Mouse (Mus musculus) kidney, adult 8-10 months (tissue): ENCODE measurements at regions not wholly inside any gene's neighbourhood (a gene's known extent, or its start where the extent isn't known, plus 50 kb on each side); places are given as distances from the start of the nearest gene placed in this dataset.
A peak's percentile ranks its signal among the peaks of the same experiment; 100 is the strongest.

Experiments used
- DNase-seq, 2 experiments: peaks; one replicate each; pipeline ENCODE4 v3.0.0; 2022

DNA sequence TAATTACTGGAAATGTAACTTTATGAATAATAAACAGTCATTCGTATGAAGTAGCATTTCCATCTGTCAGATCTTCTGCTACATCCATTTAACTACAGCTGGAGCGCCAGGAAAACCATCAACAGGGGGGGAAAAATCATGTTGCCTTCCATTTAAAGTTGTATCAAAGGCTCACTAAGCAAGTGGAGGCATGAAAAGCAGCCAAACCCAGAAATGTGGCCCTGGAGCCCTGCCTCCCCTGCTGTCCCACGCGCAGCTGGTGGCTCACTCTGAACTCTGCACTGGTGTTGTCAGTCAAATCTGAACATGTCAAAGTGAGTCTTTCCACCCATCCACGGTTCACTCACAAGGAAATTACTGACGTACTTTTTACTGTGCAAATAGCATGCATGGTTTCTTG is 152.5 kb upstream of the Gm3448 start:
- no peak for DNase-seq

DNA sequence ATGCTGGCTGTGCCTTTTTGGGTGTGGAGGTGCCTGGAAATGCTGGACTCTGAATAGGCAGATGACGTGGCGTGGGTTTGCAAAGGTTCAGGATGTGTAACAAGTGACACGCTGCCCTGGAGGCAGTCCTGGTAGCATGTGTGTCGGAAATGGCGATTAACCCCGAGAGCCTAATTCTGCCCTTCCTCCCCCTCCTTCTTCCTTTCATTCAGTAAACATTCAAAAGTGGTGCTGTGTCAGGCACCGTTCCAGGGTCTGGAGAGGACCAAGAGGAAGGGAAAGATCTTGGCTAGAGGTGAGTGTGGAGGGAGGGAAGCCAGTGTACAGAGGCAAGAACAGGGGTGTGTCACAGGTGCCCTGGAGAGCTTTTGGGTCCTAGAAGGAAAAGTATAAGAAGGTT is 151.5 kb upstream of the Gm3448 start:
- DNase-seq = no peak

DNA sequence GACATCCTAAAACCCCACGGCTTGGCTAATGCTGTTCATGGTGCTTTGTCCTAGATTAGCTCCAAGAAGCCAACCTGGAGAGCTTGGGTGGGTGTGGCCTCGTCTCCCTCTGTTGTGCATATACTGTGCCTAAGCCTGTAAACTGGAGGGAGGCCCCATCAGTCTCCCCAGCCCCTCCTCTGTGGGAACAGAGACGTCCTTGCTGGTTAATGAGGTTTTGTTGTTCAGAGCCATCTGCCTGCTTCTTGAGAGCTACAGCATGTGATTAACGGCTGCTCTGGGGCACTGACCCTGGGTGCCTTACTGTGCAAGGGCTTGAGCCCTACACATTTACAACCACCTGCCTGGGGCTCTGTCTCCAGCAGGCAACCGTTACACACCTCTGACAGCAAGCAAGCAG is 143.9 kb upstream of the Gm3448 start:
- DNase-seq = no peak

DNA sequence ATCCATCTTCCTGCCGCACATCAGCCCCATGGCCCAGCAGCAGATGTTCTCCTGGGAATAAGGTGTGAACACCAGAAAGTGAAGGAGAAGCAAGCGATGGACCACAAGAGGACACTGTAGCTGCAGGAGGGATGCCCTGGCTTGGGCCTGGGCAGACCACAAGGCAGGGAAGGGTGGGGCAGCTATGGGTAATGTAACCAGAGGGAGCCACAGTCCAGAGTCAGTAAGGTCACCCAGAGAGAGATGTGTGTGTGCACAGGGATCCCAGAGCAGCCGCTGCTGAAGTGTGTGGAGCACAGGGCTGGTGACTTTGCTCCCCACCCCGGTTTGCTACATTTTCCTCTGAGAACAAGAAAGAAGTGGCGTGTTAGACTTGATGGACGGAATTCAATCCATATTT is 142.5 kb upstream of the Gm3448 start:
- no peak for DNase-seq

DNA sequence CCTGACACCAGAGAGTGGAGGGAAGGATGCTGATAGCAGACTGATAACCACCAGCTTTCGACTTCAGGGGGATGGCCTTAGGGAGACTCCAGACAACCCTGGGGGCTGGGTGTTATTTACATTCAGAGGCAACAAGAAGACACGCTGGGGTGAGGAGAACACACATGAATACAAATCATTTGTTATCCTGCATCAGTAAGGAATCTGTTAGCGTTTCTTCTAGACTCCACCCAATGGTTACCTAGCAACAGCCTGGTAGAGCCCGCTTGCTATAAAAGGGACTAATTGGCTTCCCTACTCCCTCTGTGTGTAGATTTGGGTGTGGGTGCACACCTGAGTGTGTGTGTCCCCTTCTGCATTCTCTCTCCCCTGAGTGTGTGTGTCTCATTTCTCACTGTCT is 140.8 kb upstream of the Gm3448 start:
- no peak for DNase-seq

DNA sequence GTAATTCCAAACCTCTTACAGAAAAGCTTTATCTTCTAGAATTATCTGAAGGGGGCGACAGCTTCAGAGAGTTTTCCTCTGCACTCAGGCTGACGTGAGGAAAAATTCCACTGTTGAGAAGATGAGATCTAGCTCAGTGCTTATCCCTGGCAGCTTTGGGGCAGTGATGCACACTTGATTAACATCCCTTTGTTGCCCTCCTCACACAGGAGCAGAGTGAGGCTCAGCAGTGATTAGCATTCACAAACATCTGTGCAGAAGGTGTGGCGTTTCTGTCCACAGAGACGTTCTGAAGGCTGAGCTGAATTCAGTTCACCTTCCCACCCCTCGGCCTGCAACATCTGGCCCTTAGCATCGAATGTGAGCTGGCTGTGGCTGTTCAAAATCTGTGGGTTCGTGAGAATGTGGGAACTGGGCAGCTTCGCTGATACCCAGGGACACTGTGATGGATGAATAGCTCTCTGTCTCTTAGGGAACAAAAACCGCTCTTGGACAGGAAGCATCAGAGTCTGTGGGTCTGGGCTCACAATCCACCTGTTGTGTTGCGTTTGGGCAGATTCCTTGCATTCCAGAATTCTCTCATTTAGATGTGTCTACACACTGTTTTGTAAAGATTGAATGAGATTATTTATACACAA is 139.0 kb upstream of the Gm3448 start:
- no peak for DNase-seq

DNA sequence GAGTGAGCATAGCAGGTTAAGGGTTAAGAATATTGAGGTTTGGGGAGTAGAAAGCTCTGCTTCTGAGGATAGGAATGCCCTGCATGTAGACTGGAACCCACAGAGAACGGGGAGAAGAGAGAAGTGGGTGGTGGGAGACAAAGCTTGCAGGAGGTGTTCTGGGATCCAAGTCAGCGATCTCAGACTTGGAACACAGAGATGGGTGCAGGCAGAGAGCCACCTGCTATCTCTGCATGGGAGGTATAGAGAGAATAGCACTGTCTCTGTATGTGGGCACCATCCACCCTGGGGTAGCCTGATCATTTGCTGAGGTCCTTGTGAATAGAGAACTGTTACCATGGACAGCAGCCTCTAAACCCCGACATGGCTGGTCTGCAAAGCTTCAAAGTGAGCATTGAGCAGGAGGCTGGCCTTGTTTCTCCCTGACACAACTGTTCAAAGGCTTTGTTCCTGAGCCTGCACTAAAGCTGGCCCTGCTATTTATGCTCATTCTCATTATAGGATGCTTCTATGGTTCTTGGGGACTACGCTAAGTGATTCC is 138.1 kb upstream of the Gm3448 start:
- no peak for DNase-seq

DNA sequence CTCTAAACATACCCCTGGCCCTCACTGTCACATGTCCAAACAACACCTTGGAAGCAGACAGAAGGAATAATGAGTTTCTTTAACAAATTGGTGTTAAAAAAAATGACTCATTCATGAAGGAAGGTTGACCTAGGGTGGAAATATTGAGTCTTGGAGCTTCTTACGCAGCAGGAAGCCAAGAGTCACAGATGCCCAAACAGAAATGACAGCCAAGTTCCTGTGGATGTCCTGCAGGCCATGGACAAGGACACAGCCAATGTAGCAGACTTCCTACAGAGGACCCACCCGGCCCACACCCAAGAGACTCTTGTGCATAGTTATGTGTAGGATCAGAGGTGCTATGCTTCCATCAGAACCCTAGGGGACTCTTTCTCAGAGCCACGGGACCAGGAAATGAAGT is 136.1 kb upstream of the Gm3448 start:
- no peak for DNase-seq

DNA sequence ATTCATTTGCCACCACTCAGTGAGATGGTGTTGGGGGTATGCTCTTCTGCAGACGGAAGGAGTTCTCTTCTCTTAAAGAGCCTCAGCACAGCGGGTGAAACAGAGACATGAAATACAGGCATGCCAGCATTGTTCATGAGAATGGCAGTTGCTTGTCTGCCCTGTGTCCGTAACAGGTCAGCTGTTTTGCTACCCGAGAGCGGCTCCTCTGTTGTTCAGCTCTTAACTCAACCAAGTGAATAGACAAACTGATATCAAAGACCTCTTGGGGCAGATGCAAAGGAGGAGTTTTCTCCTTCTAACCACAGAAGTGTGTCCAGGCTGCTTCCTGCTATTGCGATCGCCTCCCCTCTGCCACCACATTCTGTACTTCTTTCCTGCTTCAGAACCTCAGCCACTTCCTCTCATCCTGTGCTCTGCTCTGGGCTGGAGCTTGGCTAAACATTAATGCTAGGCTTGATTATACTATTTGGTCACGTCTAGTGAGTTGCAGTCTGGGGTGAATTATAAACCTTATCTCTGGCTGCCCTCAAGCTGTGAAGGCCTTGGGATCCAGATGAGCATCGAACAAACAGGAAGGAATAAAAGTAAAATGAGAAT is 133.1 kb upstream of the Gm3448 start:
- peak; percentile 27 to 42 for DNase-seq

DNA sequence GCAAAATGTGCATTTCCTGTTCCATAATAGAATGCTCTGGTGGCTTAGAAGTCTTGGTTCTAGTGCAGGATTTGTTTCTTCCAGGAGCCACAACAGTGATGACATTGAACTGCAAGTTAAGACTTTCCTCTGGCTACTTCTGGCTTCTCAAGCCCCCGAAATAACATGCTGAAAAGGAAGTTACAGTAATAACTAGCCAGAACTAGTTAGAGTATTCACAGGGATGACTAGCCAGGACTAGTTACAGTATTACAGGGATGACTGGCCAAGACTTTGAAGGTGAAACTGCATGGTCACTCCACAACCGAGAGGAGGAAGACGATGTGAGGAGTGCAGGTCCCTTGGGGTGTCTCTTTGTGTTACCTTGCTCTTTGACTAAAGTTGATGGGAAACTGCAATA is 126.6 kb upstream of the Gm3448 start:
- DNase-seq = no peak

DNA sequence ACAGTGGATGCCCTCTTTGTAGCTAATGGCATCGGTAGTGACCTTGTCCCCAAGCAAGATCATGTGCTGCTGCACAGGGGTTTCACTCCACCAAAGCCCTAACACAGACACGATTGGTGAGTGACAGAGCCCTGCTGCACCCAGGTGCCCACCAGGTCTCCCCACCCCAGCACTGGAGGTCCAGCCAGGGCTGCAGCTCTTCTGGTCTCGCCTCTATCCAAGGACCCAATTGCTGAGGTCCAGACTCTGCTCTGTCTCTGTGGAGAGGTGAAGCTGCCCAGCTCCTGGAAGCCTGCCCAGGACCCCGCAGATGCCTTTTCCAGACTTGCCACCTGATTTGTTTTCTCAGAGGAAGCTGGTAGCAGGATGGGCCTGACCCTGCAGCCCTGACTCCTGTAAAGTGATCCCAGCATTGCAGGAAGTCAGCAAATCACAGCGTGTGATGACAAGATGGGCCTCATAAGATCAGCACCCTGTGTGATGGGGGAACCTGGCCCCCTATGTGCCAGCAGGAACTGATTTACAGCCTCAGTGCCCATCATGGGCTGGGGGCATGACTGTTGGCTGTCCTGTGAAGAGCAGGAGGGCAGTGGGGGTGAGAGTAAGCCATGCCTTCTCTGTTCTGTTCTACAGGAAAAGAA is 116.5 kb upstream of the Gm3448 start:
- DNase-seq = no peak

DNA sequence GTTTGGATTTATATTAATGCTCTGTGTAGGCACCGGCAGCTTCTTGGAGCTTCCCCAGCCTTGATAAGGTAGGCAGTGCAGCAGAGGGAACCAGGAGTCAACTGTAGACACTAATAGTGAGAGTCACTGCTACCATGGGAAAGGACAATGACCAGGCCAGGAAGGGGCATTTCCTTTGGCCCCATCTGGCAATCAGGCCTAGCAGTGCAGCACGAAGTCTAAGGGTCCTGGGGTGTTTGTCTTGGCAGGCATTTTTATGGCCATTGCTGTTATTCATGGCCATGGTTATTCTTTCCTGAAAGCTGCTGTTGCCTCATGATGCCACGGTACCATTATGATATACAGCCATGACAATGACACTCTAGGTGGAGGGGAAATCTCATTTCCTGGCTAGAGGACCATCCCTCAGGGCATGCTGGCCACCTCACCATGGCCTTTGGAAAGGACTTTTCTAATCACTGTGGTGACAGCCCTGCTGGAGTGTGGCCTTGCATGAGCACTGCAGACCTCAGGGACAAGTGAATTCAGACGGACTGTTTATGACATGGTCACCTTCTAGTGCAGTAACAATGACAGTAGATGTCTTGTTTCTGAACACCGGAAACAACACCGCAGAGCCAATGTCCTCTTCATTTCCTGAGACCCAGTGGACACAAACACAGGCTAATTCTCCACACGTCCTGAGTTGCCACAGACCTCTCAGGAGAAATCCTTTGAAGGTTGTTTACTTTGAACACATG is 111.8 kb upstream of the Gm3448 start:
- no peak for DNase-seq

DNA sequence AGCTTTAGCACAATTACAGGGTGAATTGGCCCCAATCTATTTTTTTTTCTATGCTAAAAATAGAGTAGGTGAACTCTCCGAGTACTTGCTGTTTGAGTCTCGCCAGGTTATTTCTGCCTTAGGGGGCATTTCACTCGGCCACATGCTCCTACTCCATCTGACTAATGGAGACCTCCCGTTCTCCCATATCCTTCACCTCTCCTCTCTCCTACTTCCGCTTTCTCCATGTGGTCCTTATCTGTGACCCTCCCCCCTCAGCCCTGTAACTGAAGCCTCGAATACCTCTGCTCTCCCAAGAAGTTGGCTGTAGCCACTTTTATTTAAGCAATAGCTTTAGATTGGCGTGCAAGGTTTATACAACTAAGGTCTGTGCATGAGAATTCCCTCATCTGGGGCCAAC is 111.1 kb upstream of the Gm3448 start:
- DNase-seq = peak in 1 of 2 experiments; percentile 15

DNA sequence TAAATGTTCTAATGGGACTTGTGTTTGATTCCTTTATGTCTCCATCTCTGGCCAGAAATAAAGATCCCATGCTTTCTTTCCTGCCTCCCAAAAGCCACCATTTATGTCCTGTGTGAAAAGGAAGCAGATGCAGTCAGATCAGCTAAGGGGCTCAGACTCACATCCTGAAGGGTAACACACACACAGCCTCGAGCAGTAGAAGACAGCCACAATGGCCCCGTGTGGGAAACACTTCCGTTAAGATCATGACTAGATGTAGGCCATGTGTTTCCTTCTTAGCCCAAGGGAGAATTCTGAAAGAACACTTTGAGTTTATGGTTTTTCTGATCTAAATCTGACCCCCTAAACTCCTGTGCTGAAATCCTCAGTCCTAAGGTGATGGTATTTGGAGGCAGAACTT is 110.4 kb upstream of the Gm3448 start:
- DNase-seq = no peak

DNA sequence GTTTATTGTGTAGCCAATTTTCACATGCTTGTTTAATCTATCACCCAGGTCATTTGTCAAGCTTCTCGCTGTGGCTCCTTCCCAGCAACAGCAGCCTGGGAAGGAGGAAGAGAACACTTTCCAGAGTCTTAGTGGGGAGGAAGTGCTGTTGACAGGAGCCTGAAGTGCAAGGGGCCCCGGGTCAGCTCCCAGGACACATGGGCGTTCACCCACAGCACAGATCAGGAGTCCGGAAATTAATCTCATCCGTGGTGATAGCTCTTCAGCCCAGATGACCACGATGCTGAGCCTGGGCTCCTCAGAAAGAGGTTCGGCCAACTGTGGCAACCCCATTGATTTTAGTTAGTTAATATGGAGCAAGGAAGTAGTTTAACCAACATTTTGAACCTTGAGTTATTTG is 105.3 kb upstream of the Gm3448 start:
- no peak for DNase-seq

DNA sequence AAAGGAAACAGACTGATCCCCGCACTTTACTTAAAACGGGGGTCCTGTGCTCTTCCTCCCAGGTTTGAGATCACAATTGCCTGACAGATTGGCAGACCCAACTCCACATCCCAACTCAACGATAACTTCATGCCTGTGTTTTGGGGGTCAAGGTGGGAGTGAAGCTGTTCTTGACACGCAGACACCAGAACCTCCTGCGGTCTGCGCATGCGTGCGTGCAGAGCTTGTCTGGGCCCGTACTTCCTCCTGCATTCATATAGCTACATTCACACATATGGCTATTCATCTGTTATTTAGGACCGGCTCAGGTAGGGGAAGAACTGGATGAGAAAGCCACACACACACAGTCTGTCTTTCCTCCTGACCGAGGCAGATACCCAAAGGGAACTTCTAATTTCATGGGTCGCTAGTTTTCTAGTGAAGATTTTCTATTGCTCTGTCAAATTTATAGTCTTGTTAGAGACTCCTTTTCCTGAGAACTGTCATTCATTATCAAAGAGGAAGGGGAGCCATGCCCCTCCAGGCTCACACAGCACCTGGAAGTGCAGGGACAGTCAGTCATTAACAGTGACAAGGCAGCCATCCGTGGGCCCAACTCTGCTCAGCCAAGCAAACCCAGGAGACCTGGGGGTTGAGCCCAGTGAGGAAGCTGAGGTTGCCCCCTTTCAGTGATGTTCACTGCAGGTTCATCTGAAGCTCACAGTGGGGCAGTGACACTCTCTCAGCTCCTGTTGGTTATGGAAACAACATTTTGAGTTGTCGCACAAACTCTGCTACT is 104.0 kb upstream of the Gm3448 start:
- DNase-seq = no peak

DNA sequence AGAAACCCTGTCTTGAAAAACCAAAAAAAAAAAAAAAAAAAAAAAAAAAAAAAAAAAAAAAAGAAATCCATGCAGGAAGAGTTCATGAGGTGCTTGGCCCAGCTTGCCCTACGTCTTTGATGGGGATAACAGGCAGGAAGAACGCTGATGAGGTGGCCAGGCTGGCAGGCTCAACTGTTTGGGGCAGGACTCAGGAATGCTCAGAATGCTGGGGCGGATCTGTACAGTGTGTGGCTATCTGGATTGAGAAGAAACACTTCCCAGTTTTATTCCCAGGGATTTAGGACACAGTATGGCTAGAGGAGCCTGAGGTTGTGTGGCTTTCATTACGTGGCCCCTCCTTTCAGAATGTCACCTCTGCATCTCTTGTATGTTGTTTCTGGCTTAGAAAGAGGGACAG is 99.1 kb upstream of the Gm3448 start:
- no peak for DNase-seq
